Mouse (Mus musculus): ENCODE data around the gene Pex16.

Gene Pex16

GRCm38 (mm10) chr2:92374514-92374913 lies at the start of gene Pex16, which contains the start of gene Large2:
Gene Pex16, plus strand, starts transcription at chr2:92374676.
Gene Large2, minus strand, starts transcription at chr2:92374869.
- peak; percentile 63 for DNase-seq (ENCODE audit: extremely low read depth, low read depth)

GRCm38 (mm10) chr2:92325676-92326075 lies 48.8 kb upstream of the Pex16 start:
- DNase-seq (ENCODE audit: extremely low read depth, low read depth), result no peak

GRCm38 (mm10) chr2:92326221-92326620 lies 48.3 kb upstream of the Pex16 start:
- no peak for DNase-seq (ENCODE audit: extremely low read depth, low read depth)

GRCm38 (mm10) chr2:92327601-92328000 lies 46.9 kb upstream of the Pex16 start:
- DNase-seq (ENCODE audit: extremely low read depth, low read depth), result no peak

- DNase-seq (ENCODE audit: extremely low read depth, low read depth), result no peak
Observed at GRCm38 (mm10) chr2:92328206-92328605, 46.3 kb upstream of the Pex16 start.

- peak; percentile 14 for DNase-seq (ENCODE audit: extremely low read depth, low read depth)
Observed at GRCm38 (mm10) chr2:92330840-92331239, 43.6 kb upstream of the Pex16 start.

- DNase-seq (ENCODE audit: extremely low read depth, low read depth), result no peak
Observed at GRCm38 (mm10) chr2:92331410-92331809, 43.1 kb upstream of the Pex16 start.

DNA sequence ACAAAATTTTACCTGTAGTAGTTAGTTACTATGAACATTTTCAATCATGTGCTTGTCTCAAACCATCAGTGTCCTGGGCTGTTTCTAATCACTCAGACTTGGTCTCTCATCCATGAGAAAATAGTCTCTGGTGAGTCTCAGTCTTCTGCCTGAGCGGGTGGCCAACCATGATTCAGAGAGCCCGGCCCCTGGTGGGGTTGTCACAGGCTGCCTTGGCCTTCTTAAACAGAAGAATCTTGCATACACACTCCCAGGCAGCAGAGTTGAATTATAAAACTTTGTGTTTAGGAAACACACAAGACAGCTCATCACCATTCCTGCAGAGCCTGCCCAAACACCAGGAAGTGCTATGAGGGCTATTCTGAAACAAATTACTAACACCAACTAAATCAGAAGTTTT lies 42.6 kb upstream of the Pex16 start:
- no peak for DNase-seq (ENCODE audit: extremely low read depth, low read depth)

- no peak for DNase-seq (ENCODE audit: extremely low read depth, low read depth)
Observed at GRCm38 (mm10) chr2:92342418-92342817, 32.1 kb upstream of the Pex16 start.

DNA sequence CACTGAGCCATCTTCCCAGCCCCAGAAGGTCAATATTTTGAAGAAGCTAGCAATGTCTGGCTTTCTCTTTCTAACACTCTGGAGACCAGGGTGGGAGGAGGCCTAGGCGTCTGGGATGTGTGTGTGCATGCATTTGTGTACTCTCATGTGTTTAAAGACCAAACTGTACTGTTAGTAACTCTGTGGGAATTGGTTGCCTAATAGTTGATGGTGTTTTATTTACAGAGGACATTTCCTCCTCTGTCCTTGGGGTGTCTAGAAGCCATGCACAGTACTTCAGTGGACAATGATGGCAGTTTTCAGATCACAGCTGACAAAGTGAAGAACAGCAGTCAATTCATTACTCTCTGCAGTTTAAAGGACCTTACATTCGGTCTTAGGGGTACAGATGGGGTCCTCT lies 27.3 kb upstream of the Pex16 start:
- no peak for DNase-seq (ENCODE audit: extremely low read depth, low read depth)

- DNase-seq (ENCODE audit: extremely low read depth, low read depth), result no peak
Observed at GRCm38 (mm10) chr2:92349589-92350425, 24.7 kb upstream of the Pex16 start.

- no peak for DNase-seq (ENCODE audit: extremely low read depth, low read depth)
Observed at GRCm38 (mm10) chr2:92350686-92351085, 23.8 kb upstream of the Pex16 start.

DNA sequence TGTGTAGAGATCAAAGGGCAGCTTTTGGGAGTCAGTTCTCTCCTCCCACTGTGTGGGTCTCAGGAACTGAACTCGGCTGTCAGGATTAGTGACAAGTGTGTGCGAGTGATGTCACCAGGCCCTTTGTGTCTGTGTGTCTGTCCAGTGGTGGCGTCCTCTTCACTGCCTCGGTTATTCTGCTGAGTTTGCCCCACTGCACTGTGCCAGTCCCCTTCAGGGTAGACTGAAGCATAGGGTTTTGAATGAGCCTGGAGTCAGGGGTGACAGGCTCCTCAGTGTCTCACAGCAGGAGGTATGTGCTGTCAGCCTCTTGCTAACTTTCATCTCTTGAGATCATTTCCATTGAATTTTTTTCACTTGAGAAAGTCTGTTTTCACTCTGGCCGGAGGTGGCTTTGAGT lies 21.1 kb upstream of the Pex16 start:
- DNase-seq (ENCODE audit: extremely low read depth, low read depth), result no peak

GRCm38 (mm10) chr2:92354224-92354623 lies 20.3 kb upstream of the Pex16 start:
- no peak for DNase-seq (ENCODE audit: extremely low read depth, low read depth)

GRCm38 (mm10) chr2:92359301-92359700 lies 15.2 kb upstream of the Pex16 start:
- no peak for DNase-seq (ENCODE audit: extremely low read depth, low read depth)

DNA sequence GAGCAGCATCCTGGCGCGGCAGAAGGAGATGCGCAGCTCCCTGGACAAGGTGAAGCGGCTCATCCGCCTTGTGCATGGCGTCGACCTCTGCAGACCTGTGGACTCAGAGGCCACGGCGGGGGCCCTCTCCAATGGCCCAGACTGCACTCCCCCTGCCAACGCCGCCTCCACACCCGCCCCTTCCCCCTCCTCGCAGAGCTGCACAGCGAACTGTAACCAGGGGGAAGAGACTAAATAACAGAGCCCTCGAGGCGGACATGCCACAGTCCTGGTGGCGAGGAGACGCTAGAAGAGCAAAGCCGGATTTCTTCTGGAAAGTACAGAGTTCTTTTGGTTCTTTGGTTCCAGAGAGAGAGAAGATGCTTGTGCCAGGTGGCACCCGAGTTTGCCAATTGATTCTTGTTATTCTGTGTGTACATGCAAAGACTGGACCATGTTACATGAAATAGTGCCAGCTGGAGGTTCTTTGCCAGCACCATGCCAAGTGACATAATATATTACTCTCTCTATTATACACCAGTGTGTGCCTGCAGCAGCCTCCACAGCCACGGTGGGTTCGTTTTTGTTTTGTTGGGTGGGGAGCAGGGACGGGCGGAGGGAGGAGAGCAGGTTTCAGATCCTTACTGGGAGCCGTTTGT lies 14.2 kb upstream of the Pex16 start:
- no peak for DNase-seq (ENCODE audit: extremely low read depth, low read depth)

DNA sequence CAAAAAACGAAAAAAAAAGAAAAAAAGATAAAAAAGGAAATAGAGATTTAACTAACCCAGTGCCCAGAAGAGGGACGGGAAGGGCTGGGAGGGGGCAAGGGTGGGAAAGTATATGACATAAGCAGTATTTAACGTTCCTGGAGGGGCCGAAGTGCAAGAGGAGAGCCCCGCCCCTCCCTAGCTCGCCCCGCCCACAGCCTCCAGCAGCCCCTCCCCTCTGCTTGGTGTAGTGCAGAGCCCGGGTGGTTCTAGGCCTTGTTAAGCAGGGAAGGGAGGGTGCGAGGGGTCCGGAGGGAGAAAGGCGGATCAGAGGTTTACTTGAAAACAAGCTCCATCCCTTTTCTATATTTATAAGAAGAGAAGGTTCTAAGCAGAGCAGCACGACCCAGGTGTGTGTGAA lies 13.6 kb upstream of the Pex16 start:
- no peak for DNase-seq (ENCODE audit: extremely low read depth, low read depth)

GRCm38 (mm10) chr2:92361795-92362194 lies 12.7 kb upstream of the Pex16 start:
- DNase-seq (ENCODE audit: extremely low read depth, low read depth), result no peak

DNA sequence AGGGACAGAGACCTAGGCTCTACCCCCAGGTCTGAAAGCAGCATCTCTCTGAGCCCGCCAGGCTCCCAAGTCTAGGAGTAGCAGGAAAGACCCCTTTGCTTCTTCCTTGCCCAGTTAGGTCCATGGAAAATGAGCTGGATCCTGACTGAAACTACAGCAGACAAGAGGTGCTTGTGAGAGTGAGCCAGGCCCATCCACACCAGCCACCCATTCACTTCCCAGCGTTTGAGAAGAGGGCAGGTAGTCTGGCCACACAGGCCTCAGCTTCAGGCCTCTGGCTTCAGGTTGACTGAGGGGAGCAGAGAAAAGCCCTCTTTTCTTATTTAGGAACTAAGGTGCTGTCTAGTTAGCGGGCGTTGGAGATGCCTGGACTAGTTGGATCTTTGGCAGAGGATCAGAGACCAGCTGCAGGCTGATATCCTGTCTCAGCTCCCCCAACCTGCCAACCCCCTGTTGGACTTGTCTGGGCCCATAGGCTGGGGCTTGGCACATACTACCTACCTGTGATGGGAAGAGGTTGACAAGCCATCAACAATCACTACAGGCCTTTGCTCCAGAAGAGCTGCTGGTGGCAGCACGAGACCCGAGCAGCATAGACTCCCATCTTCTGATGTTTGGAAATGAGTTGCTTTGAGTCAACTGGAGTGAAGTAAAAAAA lies 11.8 kb upstream of the Pex16 start:
- no peak for DNase-seq (ENCODE audit: extremely low read depth, low read depth)

- DNase-seq (ENCODE audit: extremely low read depth, low read depth), result no peak
Observed at GRCm38 (mm10) chr2:92364086-92364485, 10.4 kb upstream of the Pex16 start.

GRCm38 (mm10) chr2:92365568-92365967 lies 8.9 kb upstream of the Pex16 start:
- DNase-seq (ENCODE audit: extremely low read depth, low read depth), result no peak

DNA sequence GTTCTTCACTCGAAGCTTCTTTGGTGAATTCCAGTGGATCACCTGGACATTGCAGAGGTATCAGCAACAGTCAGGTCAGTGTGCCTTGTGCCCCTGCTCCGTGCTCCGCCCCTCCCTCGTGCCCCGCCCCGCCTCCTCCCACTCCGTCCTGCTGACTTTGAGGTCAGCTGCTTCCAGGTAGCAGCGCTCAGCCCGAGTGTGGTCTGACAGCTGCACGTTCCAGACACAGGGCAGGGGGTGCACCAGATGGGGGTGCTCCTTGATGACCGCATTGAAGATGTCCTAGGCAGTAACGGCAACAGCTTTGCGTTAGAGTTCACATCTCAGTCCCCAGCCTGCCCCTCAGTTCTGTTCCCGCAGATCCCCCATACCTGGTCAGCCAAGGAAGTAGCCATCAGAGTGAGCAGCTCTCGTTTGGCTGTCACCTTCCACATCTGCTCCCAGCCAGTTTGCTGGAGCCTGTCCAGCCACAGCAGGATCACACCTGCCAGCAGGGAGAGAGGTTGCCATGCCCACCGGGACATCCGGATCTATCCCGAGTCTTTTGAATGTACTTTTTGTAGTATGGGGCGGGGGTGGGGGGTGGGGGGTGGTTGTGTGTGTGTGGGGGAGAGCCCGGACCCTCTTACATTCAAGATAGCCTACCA lies 7.0 kb upstream of the Pex16 start:
- no peak for DNase-seq (ENCODE audit: extremely low read depth, low read depth)

Measured in MEL-GATA-1-ER (cell line).